Mouse (Mus musculus) ES-Bruce4 (cell line): ENCODE measurements around the gene Zc3h7b.

Source experiments
- CTCF ChIP-seq: IDR thresholded peaks from one replicate; pipeline ENCODE4 v1.8.1; 2011; ENCODE audit warnings: low read depth, low read length
- POLR2A ChIP-seq: IDR thresholded peaks from one replicate; pipeline ENCODE4 v1.8.1; 2011; ENCODE audit warnings: low read length; ENCODE audit not compliant: insufficient read depth

DNA sequence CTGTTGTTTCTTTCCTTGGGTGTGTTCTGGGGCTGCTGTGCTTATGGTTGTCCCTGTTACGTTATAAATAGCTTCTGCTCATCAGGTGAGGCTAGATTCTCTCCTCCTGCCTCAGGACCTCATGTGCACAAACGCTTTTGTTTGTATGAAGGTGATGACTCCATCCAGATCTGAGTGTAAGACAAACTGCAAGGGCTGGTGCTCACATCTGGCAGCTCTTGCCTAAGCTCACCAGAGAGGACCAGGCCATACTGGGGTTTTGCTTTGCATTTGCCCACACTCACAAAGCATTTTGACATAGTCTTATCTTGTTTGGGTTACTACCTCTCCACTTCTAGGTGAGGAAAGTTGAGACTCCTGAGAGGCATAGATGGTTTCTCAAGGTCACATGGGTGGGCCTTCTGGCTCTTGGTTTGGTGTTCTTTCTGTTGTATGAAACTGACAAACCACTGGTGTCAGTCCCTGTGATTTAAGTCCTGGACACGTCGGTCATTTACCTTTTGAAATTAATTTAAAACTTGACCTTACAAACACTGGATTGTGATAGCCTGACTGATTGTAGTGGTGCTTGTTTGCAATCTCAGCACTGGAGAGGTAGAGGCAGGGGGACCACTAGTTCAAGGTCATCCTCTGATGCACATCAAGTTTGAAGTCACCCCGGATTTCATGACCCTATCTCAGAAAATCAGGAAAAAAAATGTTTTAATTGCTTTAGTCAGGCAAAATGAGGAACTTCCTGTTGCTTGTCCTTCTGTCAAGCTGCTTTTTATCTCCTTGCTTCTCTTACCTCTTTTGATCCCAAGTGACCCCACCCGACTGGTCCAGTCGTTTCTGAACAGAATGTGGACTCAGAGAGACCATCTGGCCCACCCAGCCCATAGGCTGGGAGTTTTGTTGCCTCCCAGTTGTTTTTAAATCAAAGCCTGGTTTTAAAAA lies 68.1 kb downstream of the Zc3h7b start:
- TF ChIP-seq POLR2A (no peak), CTCF (no peak)
